Mouse (Mus musculus) large intestine, adult 2 months (tissue): ENCODE measurements around the gene Dnajc5. TPM values are rescaled to one million over a fixed set of nuclear protein-coding genes. Genes with fewer than 3 reads are reported as not detected.

Source experiments
- DNase-seq: peaks from one replicate; pipeline ENCODE4 v3.0.0-alpha.2; 2012; ENCODE audit warnings: low read depth, low spot score
- WGBS: fragments of 180-500 bp; shearing (Covaris S2); methylation state at CpG from one replicate; pipeline ENCODE4 v1.1.7; 2018; 5-methylcytosine and 5-hydroxymethylcytosine counted together
- polyA plus RNA-seq: library from polyadenylated mRNA; depleted of rRNA; stranded (reverse); fragments of >200 nt; gene quantifications from 2 replicates; pipeline ENCODE4 v1.2.3, GENCODE M21; 2012

Gene Dnajc5
- polyA plus RNA-seq, 1 experiment = 38.0 TPM

- DNase-seq = no peak
- 88% methylated on average over 8 of the region's 8 CpGs for WGBS
Observed at GRCm38 (mm10) chr2:181570375-181570774, 50.1 kb downstream of the Dnajc5 start.

GRCm38 (mm10) chr2:181570921-181571595 is 50.8 kb downstream of the Dnajc5 start:
- DNase-seq = no peak
- WGBS = 65% methylated on average over 6 of the region's 6 CpGs

- WGBS = 92% methylated on average over 11 of the region's 11 CpGs
- DNase-seq = no peak
Observed at GRCm38 (mm10) chr2:181571941-181572670, 51.8 kb downstream of the Dnajc5 start.

- 96% methylated on average over 15 of the region's 15 CpGs for WGBS
- DNase-seq = no peak
Observed at GRCm38 (mm10) chr2:181572921-181573920, 52.9 kb downstream of the Dnajc5 start.

GRCm38 (mm10) chr2:181573961-181574360 is 53.7 kb downstream of the Dnajc5 start:
- WGBS = 87% methylated on average over 9 of the region's 9 CpGs
- no peak for DNase-seq

- 94% methylated on average over 7 of the region's 7 CpGs for WGBS
- no peak for DNase-seq
Observed at GRCm38 (mm10) chr2:181574921-181575545, 54.7 kb downstream of the Dnajc5 start.

GRCm38 (mm10) chr2:181576613-181577012 is 56.3 kb downstream of the Dnajc5 start:
- DNase-seq = no peak
- WGBS = 93% methylated on average over 2 of the region's 2 CpGs

GRCm38 (mm10) chr2:181577126-181577525 is 56.8 kb downstream of the Dnajc5 start:
- DNase-seq = no peak
- WGBS = 80% methylated on average over 2 of the region's 2 CpGs

GRCm38 (mm10) chr2:181577981-181578581 is 57.8 kb downstream of the Dnajc5 start:
- DNase-seq = no peak

GRCm38 (mm10) chr2:181578790-181579618 is 58.7 kb downstream of the Dnajc5 start:
- WGBS = 45% methylated on average over 5 of the region's 5 CpGs

More at GRCm38 (mm10) chr2:181577981-181578581, 57.8 kb downstream of the Dnajc5 start:
- 82% methylated on average over 7 of the region's 7 CpGs for whole genome bisulfite sequencing

GRCm38 (mm10) chr2:181579681-181580080 is 59.4 kb downstream of the Dnajc5 start:
- no peak for DNase-seq
- 80% methylated on average over 1 of the region's 1 CpGs for WGBS

More at GRCm38 (mm10) chr2:181578790-181579618, 58.7 kb downstream of the Dnajc5 start:
- DNase-seq = no peak

GRCm38 (mm10) chr2:181580131-181580772 is 60.0 kb downstream of the Dnajc5 start:
- 62% methylated on average over 5 of the region's 5 CpGs for WGBS
- no peak for DNase-seq

- peak; percentile 81 for DNase-seq
- 0% methylated on average over 11 of the region's 11 CpGs for WGBS
Observed at GRCm38 (mm10) chr2:181581016-181581401, 60.7 kb downstream of the Dnajc5 start.

GRCm38 (mm10) chr2:181581402-181582120 is 61.3 kb downstream of the Dnajc5 start:
- DNase-seq = no peak
- WGBS = under 1% methylated on average over 49 of the region's 49 CpGs

GRCm38 (mm10) chr2:181582358-181582757 is 62.1 kb downstream of the Dnajc5 start:
- no peak for DNase-seq
- 90% methylated on average over 2 of the region's 2 CpGs for WGBS

- no peak for DNase-seq
- 95% methylated on average over 1 of the region's 1 CpGs for WGBS
Observed at GRCm38 (mm10) chr2:181582939-181583338, 62.7 kb downstream of the Dnajc5 start.
